Mouse (Mus musculus) neural tube, embryonic 15.5 days (tissue): ENCODE measurements around the gene Zcchc14. TPM values are rescaled to one million over a fixed set of nuclear protein-coding genes. Genes with fewer than 3 reads are reported as not detected.

Source experiments
- ATAC-seq: fragments of 200-750 bp; cut with Nextera tagmentation; 2 replicates; pipeline ENCODE4 v1.8.0; 2017; ENCODE audit warnings: mild to moderate bottlenecking, moderate TSS enrichment, moderate library complexity; ENCODE audit not compliant: low FRiP score
- H3K27ac ChIP-seq: fragments of 300-500 bp; sonication (generic); replicated peaks from 2 replicates; pipeline ENCODE4 v1.5.1; 2015; ENCODE audit warnings: mild to moderate bottlenecking, inconsistent platforms
- H3K27me3 ChIP-seq: fragments of 300-500 bp; sonication (generic); replicated peaks from 2 replicates; pipeline ENCODE4 v1.6.1; 2015; ENCODE audit warnings: inconsistent platforms
- H3K36me3 ChIP-seq: fragments of 300-500 bp; sonication (generic); 2 replicates; pipeline ENCODE4 v1.6.1; 2015; ENCODE audit warnings: inconsistent platforms
- H3K4me1 ChIP-seq: fragments of 300-500 bp; sonication (generic); 2 replicates; pipeline ENCODE4 v1.6.1; 2015; ENCODE audit warnings: inconsistent platforms
- H3K4me2 ChIP-seq: fragments of 300-500 bp; sonication (generic); 2 replicates; pipeline ENCODE4 v1.6.1; 2015; ENCODE audit warnings: inconsistent platforms, mild to moderate bottlenecking, moderate library complexity
- H3K4me3 ChIP-seq: fragments of 300-500 bp; sonication (generic); replicated peaks from 2 replicates; pipeline ENCODE4 v1.5.1; 2015; ENCODE audit warnings: mild to moderate bottlenecking, inconsistent platforms
- H3K9ac ChIP-seq: fragments of 300-500 bp; sonication (generic); replicated peaks from 2 replicates; pipeline ENCODE4 v1.6.1; 2015; ENCODE audit warnings: mild to moderate bottlenecking, inconsistent platforms
- H3K9me3 ChIP-seq: fragments of 300-500 bp; sonication (generic); replicated peaks from 2 replicates; pipeline ENCODE4 v1.6.1; 2016; ENCODE audit warnings: inconsistent platforms
- WGBS: fragments of 180-500 bp; shearing (Covaris S2); methylation state at CpG from one replicate; pipeline ENCODE4 v1.1.7; 2015; ENCODE audit warnings: mixed read lengths; 5-methylcytosine and 5-hydroxymethylcytosine counted together
- polyA plus RNA-seq: library from polyadenylated mRNA; unstranded; fragments of >200 nt; fragmentation: Nextera tagmentation; extraction: Ambion mirVana; gene quantifications from 2 replicates; pipeline ENCODE4 v1.2.1, GENCODE M21; 2015

Gene Zcchc14
- polyA plus RNA-seq, 1 experiment from 2014 or later, result 21.3 TPM

GRCm38 (mm10) chr8:121647511-121648215 lies 5.0 kb downstream of the Zcchc14 start:
- H3K27me3 ChIP-seq, result no peaks in the 10 kb centered on the region
- peaks cover 90% of the 10 kb centered on the region for H3K4me1 ChIP-seq
- 71% methylated on average over 12 of the region's 12 CpGs for WGBS
- 0 out of 2 replicates have a peak overlapping the region, but pooled peaks have one; percentile 85 for H3K4me3 ChIP-seq
- no peak overlapping the region for H3K9ac ChIP-seq
- ATAC-seq, result no peak
- H3K9me3 ChIP-seq, result no peaks in the 10 kb centered on the region
- H3K4me2 ChIP-seq, result peak overlapping the region; percentile 90
- H3K36me3 ChIP-seq, result no peaks in the 10 kb centered on the region
- no peak overlapping the region for H3K27ac ChIP-seq

GRCm38 (mm10) chr8:121643384-121643783 lies 9.3 kb downstream of the Zcchc14 start:
- Histone ChIP-seq H3K9ac (no peak overlapping the region), H3K27ac (peak overlapping the region; percentile 25; the same call in 1 of the 2 replicates), H3K9me3 (no peaks in the 10 kb centered on the region), H3K4me3 (no peak overlapping the region), H3K4me2 (no peak overlapping the region), H3K27me3 (no peaks in the 10 kb centered on the region), H3K4me1 (peaks cover 82% of the 10 kb centered on the region), H3K36me3 (no peaks in the 10 kb centered on the region)
- no peak for ATAC-seq
- WGBS, result 50% methylated on average over 11 of the region's 11 CpGs

GRCm38 (mm10) chr8:121642804-121643203 lies 9.9 kb downstream of the Zcchc14 start:
- Histone ChIP-seq H3K4me1 (peaks cover 80% of the 10 kb centered on the region), H3K27me3 (no peaks in the 10 kb centered on the region), H3K9me3 (no peaks in the 10 kb centered on the region), H3K9ac (no peak overlapping the region; the same call in 1 of the 2 replicates), H3K27ac (peak overlapping the region; percentile 7; the same call in 1 of the 2 replicates), H3K4me2 (no peak overlapping the region), H3K4me3 (no peak overlapping the region), H3K36me3 (no peaks in the 10 kb centered on the region)
- 73% methylated on average over 3 of the region's 3 CpGs for WGBS
- ATAC-seq, result no peak

GRCm38 (mm10) chr8:121636180-121636579 lies 16.5 kb downstream of the Zcchc14 start:
- 82% methylated on average over 8 of the region's 8 CpGs for WGBS
- 0 out of 2 replicates have a peak overlapping the region, but pooled peaks have one; percentile 5 for H3K27ac ChIP-seq
- H3K4me3 ChIP-seq, result no peak overlapping the region
- no peak overlapping the region for H3K9ac ChIP-seq
- H3K4me2 ChIP-seq, result no peak overlapping the region
- no peak for ATAC-seq
- H3K9me3 ChIP-seq, result no peaks in the 10 kb centered on the region
- H3K36me3 ChIP-seq, result no peaks in the 10 kb centered on the region
- no peaks in the 10 kb centered on the region for H3K27me3 ChIP-seq
- peaks cover 61% of the 10 kb centered on the region for H3K4me1 ChIP-seq

GRCm38 (mm10) chr8:121635534-121635933 lies 17.2 kb downstream of the Zcchc14 start:
- no peaks in the 10 kb centered on the region for H3K36me3 ChIP-seq
- 0 out of 2 replicates have a peak overlapping the region, but pooled peaks have one; percentile 5 for H3K27ac ChIP-seq
- no peak overlapping the region for H3K4me3 ChIP-seq
- peaks cover 57% of the 10 kb centered on the region for H3K4me1 ChIP-seq
- H3K27me3 ChIP-seq, result no peaks in the 10 kb centered on the region
- H3K9me3 ChIP-seq, result no peaks in the 10 kb centered on the region
- ATAC-seq, result no peak
- no peak overlapping the region for H3K4me2 ChIP-seq
- H3K9ac ChIP-seq, result no peak overlapping the region
- WGBS, result 65% methylated on average over 6 of the region's 6 CpGs

GRCm38 (mm10) chr8:121632401-121632800 lies 20.3 kb downstream of the Zcchc14 start:
- H3K9me3 ChIP-seq, result no peaks in the 10 kb centered on the region
- no peak overlapping the region for H3K4me2 ChIP-seq
- H3K9ac ChIP-seq, result no peak overlapping the region
- H3K4me3 ChIP-seq, result no peak overlapping the region
- no peak for ATAC-seq
- peaks cover 42% of the 10 kb centered on the region for H3K4me1 ChIP-seq
- H3K27me3 ChIP-seq, result no peaks in the 10 kb centered on the region
- H3K27ac ChIP-seq, result no peak overlapping the region
- 87% methylated on average over 5 of the region's 5 CpGs for WGBS
- H3K36me3 ChIP-seq, result peaks cover 12% of the 10 kb centered on the region

- no peaks in the 10 kb centered on the region for H3K27me3 ChIP-seq
- peaks cover 19% of the 10 kb centered on the region for H3K36me3 ChIP-seq
- 75% methylated on average over 7 of the region's 7 CpGs for WGBS
- no peak overlapping the region for H3K27ac ChIP-seq
- no peaks in the 10 kb centered on the region for H3K9me3 ChIP-seq
- no peak overlapping the region for H3K9ac ChIP-seq
- H3K4me3 ChIP-seq, result no peak overlapping the region
- peaks cover 37% of the 10 kb centered on the region for H3K4me1 ChIP-seq
- ATAC-seq, result no peak
- no peak overlapping the region for H3K4me2 ChIP-seq
Measured at GRCm38 (mm10) chr8:121631645-121632071, 21.0 kb downstream of the Zcchc14 start.

- Histone ChIP-seq H3K4me2 (no peak overlapping the region), H3K9ac (no peak overlapping the region), H3K4me1 (peaks cover 40% of the 10 kb centered on the region), H3K27me3 (no peaks in the 10 kb centered on the region), H3K36me3 (peaks cover 28% of the 10 kb centered on the region), H3K4me3 (no peak overlapping the region), H3K9me3 (no peaks in the 10 kb centered on the region), H3K27ac (no peak overlapping the region)
- WGBS, result 96% methylated on average over 4 of the region's 4 CpGs
- no peak for ATAC-seq
Measured at GRCm38 (mm10) chr8:121628681-121629080, 24.0 kb downstream of the Zcchc14 start.

- no peak overlapping the region for H3K4me3 ChIP-seq
- no peak for ATAC-seq
- no peaks in the 10 kb centered on the region for H3K9me3 ChIP-seq
- H3K4me2 ChIP-seq, result no peak overlapping the region
- H3K9ac ChIP-seq, result no peak overlapping the region
- peaks cover 75% of the 10 kb centered on the region for H3K4me1 ChIP-seq
- 57% methylated on average over 8 of the region's 8 CpGs for WGBS
- H3K27me3 ChIP-seq, result no peaks in the 10 kb centered on the region
- peaks cover 26% of the 10 kb centered on the region for H3K36me3 ChIP-seq
- peak overlapping the region; percentile 18; the same call in 1 of the 2 replicates for H3K27ac ChIP-seq
Measured at GRCm38 (mm10) chr8:121623043-121623442, 29.7 kb downstream of the Zcchc14 start.

- no peak overlapping the region for H3K9ac ChIP-seq
- no peak overlapping the region for H3K4me3 ChIP-seq
- H3K36me3 ChIP-seq, result peaks cover 17% of the 10 kb centered on the region
- no peaks in the 10 kb centered on the region for H3K27me3 ChIP-seq
- no peak overlapping the region for H3K27ac ChIP-seq
- H3K9me3 ChIP-seq, result no peaks in the 10 kb centered on the region
- peaks cover 78% of the 10 kb centered on the region for H3K4me1 ChIP-seq
- no peak overlapping the region for H3K4me2 ChIP-seq
- ATAC-seq, result no peak
- 65% methylated on average over 1 of the region's 1 CpGs for WGBS
Measured at GRCm38 (mm10) chr8:121621879-121622278, 30.8 kb downstream of the Zcchc14 start.

- 85% methylated on average over 12 of the region's 12 CpGs for WGBS
- H3K36me3 ChIP-seq, result peaks cover 8% of the 10 kb centered on the region; the same call in 1 of the 2 replicates
- no peaks in the 10 kb centered on the region for H3K27me3 ChIP-seq
- H3K4me1 ChIP-seq, result peaks cover 70% of the 10 kb centered on the region
- H3K4me2 ChIP-seq, result no peak overlapping the region
- ATAC-seq, result no peak
- no peak overlapping the region for H3K9ac ChIP-seq
- 0 out of 2 replicates have a peak overlapping the region, but pooled peaks have one; percentile 15 for H3K27ac ChIP-seq
- no peak overlapping the region for H3K4me3 ChIP-seq
- H3K9me3 ChIP-seq, result no peaks in the 10 kb centered on the region
Measured at GRCm38 (mm10) chr8:121620801-121621516, 31.7 kb downstream of the Zcchc14 start.
